Mouse (Mus musculus) regulatory T cell (primary cell): ENCODE measurements around the gene Zfp882.
"Not testable (repeated sequence)": the region's sequence is repeated elsewhere in the genome, so short reads cannot be mapped to it uniquely, and the experiment has no call there.

ENCODE experiments used
- in situ Hi-C: fragments of 300-600 bp; cut with MboI, MseI; formaldehyde crosslinking; loops from one replicate; pipeline ENCODE4 v1.15.1; 2025; ENCODE audit warnings: high pct_unique_total_duplicates

The Zfp882 gene

DNA sequence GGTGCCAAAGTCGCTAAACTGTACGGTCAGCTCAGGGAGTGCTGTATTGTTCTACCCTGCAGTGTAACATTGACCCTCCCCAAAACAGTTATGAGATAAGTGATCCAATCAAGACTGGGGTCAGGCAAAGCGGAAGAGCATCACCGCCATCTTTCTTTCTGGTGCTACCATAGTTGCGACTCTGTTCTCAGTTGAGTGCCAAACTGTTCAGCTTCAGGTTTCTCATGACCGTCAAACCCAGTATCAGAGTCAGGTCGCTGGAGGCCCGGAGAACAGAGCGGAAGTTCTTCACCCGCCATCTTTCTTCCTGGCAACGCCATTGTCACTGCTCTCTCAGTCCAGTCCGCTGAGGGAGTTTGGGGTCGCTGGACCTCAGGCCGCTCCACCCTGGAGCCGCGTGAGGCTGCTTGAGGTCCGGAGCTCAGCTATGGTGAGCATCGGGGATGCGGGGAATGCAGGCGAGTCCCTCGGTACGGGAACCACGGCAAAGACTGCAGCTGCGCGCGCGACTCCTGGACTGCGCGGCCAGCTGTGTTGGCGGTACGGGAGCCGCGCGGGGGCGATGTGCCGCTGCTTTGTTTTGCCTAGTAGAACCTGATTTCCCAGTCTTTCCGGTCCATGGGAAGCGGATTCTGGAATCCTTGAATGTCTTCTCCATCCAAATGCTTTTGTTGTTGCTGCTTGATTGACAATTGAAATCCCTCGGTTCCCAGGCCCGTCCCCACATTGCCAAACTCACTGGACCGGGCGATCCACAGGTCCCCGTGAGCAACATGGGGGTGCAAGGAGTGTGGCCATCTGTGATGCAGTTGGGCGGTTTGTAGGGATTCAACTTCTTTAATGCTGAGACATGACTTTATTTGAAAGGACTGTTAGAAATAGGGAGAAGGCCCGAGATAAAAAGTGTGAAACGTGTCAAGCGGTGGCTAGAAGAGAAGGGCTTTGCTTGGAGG, at the start of gene Zfp882, which contains the start of gene Zfp617:
Zfp882 (plus strand) TSS at position 300 of the 953 bp plus-strand sequence.
Zfp617 (plus strand) TSS at position 327 of the 953 bp plus-strand sequence.
- in situ Hi-C loops = no loop called here

DNA sequence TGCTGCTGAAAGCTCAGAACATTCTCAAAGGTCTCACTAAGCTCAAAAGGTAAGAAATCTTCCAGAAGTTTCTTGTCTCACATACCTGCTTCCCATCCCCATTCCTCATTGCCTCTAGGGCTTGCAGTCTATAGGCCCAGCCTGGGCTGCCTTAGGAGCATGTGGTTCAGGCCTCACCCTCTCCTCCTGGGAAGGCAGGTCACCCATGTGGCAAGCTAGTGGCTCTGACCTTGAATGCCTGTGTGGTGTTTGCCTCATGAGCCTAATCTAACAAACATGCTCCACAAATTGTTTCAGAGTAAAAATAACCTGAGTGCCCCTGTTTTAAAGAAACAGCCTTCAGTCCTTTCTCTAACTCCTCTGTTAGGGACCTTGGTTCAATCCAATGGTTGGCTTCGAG, 46.9 kb upstream of the Zfp882 start:
- in situ Hi-C loops = not testable (repeated sequence)

DNA sequence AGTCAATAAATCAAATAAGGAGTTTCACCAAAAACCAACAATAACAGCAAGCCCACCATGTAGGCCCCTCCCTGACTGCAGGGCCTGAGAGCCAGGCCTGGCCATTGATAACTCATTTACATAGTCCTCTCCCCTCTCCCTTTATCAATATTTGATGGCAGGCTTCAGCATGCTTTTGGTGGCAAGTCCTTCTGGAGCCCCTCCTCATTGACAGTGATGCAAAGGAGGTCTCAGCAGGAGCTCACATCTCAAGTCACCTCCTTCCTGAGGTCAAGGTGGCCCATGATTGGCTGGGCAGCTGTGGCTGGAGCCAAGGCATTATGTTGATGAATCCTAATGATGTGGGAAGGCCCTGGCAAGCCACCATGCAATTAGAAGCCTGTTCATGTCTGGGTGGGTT, 46.4 kb upstream of the Zfp882 start:
- in situ Hi-C loops = not testable (repeated sequence)

DNA sequence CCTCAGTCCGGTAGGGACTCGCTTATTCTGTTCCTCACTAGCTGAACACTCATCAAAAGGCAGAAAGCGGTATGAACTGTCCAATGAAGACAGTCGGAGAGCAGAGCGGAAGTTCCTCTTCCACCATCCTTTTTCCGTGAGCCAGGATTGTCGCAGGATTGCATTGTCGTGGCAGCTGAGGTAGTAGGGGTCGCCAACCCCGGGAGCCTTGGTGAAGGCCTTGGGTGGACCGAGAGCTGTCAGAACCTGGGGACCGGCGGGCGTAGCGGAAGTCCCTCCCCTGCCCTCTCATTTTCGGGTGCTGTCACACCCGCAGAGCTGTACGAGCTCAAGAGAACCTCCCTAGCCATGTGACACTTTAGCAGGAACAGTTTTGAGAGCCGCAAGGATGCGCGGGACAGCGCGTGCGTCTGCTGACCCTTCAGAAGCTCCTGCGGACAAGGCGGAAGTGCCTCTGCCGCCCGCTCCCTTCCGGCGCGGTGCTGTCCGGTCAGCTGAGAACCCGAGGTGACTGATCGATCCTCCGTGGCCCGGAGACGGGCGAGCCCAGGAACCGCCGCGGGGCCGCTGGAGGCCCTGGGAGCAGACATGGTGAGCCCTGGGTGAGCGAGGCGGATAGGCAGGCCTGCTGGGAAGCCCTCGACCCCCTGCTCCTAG, 26.7 kb upstream of the Zfp882 start, which contains the start of gene Zfp709:
Zfp709 (plus strand) TSS at position 402 of the 657 bp plus-strand sequence.
- in situ Hi-C loops = loop anchor here (10.0 kb wide), 2 partner anchors 63 to 143 kb away; no protein-coding TSS in a partner anchor

DNA sequence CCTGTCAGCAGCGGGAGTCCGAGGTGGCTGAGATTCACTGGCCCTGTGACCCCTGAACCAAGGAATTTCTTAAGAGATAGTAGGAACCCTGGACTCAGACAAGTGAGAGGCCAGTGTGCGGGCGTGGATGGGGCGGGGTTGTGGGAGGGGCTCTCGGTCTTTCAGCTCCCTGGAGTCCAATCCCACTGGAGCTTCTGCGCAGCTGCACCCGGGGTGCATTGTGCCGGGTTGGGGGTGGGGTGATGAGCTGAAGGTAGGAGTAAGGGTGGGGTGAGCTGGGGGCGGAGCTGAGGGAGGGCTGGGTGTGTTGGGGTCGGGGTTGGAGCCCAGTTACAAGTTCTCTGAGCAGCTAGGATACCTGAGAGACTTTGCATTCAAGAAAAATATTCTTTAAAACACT, 7.7 kb upstream of the Zfp882 start:
- in situ Hi-C loops = loop anchor here (5.0 kb wide), 1 partner anchor 873 kb away; no protein-coding TSS in a partner anchor

DNA sequence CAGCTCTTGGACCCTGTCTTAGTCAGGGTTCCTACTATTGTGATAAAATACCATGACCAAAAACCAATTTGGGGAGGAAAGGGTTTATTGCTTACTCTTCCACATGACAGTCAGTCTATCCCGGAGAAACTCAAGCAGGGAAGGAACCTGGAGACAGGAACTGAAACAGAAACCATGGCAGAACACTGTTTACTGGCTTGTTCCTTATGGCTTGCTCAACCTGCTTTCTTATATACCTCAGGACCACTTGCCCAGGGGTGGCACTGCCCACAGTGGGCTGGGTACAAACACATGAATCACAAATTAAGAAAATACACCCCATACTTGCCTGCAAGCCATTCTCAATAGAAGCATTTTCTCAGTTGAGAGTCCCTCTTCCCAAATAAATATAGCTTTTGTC, 5.3 kb upstream of the Zfp882 start:
- in situ Hi-C loops = loop anchor here (5.0 kb wide), 1 partner anchor 876 kb away; no protein-coding TSS in a partner anchor

DNA sequence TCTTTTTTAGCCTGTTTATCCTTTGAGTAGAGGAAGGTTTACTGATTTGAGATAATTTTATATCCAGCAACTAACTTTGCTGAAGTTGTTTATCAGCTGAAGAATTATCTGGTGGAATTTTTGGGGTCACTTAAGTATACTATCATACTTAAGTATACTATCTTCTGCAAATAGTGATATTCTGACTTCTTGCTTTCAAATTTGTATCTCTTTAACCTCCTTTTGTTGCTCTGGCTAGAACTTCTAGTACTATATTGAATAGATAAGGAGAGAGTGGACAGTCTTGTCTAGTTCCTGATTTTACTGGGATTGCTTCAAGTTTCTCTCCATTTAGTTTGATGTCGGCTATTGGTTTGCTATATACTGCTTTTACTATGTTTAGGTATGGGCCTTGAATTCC, 1.6 kb upstream of the Zfp882 start:
- in situ Hi-C loops = no loop called here

DNA sequence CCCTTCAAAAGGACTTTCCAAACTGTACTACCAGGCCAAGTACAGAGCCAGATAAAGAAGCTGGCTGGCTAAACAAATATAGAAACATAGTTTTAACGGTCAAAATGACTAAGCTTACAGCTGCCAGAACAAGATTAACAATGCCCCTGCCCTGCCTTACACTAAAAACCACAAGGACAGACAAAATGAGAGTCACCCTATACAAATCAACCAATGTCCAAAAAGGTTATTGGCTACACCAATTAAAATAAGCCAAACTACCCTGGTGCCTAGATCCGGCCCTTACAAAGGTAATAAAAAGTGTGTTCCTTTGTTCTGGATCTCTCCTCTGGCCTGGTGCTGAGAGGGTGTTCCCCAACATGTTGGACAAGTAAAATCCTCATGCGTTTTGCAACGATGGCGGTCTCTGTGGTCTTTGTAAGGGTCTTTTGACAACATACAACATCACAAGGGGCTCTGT, 580 bp upstream of the Zfp882 start:
- in situ Hi-C loops = no loop called here

DNA sequence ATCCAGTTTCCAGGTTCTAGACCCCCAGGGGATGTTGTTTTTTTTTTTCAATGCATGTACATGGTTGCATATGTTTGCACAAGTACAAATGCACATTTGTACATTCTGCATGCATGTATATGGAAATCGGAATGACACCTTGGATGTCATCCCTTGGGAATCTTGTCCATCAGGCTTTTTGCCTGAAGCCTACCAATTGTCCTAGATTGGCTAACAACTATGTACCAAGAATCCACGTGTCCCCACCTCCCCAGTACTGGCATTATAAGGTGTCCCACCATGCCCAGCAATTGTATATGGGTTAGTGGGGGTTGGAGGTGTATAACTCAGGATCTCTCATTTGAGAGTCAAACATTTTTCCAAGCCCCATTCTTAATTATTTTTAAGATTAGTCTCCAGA, 3.9 kb downstream of the Zfp882 start:
- in situ Hi-C loops = no loop called here

DNA sequence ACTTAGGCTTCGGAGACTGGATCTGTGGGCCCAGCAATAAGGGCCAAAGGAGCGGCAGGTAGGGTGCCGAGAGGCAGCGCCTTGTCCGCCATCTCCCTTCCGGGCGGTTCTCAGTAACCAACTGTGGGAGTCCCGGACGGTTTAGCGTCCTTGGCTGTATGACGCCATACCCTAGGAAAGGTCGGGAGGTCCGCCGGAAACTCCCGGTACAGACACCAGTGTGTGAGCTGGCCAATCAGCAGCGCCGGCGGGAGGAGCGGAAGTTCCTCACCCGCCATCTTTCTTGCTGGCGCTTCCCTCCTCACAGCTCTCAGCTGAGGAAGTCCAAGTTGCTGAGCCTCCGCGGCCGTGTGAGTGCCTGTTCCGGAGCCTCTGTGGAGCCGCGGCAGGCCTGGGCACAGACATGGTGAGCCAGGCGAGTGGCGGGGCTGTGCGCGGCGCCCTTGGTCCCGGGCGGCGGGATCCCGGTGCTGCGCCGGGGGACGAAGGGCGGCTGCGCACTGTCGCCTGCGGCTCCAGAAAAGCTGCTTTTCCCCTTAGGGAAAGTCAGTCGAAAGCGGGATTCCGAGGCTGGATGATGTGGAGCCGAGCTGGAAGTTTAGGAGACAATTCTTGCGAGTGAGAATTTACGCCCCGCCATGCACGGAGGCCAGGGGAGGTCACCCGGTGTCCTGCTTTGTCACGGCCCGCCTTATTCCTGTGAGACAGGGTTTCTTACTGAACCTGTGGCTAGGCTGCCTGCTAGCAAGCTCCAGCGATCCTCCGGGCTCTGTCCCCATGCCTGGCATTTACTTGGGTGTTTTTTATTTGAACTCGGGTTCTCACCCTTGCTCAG, 14.4 kb downstream of the Zfp882 start:
- in situ Hi-C loops = loop anchor here (10.0 kb wide), 1 partner anchor 1028 kb away; the partner anchor contains the start of genes Rpl18a and Slc5a5

DNA sequence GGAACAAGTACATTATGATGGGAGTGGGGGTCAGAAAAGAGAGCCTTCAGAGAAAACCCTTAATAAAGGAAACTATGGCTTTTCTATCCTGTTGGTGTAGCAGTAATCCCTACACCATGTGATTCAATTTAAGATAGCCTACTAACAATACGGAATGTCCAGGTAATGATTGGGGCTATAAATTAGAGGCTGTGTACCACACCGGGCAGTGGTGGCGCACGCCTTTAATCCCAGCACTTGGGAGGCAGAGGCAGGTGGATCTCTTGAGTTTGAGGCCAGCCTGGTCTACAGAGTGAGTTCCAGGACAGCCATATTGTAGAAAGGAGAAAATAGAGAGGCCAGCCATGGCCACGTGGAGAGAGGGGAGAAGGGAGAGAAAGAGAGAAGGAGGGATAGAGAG, 17.4 kb downstream of the Zfp882 start:
- in situ Hi-C loops = loop anchor here (10.0 kb wide), 1 partner anchor 1031 kb away; the partner anchor contains the start of genes Rpl18a and Slc5a5

DNA sequence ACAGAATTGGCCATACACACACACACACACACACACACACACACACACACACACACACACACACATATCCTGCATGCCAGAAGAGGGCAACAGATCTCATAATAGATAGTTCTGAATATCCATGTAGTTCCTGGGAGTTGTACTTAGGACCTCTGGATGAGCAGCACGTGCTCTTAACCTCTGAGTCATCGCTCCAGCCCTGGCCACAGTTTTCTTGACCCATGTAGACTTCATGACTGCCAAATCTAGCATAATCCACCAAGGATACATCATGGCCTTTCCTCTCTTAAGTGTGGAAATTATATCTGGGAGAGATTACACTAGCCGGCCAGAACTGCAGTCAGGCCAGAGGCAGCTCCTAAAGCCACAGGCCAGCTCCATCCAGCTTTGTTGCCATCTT, 18.1 kb downstream of the Zfp882 start:
- in situ Hi-C loops = loop anchor here (10.0 kb wide), 1 partner anchor 1032 kb away; the partner anchor contains the start of genes Rpl18a and Slc5a5

DNA sequence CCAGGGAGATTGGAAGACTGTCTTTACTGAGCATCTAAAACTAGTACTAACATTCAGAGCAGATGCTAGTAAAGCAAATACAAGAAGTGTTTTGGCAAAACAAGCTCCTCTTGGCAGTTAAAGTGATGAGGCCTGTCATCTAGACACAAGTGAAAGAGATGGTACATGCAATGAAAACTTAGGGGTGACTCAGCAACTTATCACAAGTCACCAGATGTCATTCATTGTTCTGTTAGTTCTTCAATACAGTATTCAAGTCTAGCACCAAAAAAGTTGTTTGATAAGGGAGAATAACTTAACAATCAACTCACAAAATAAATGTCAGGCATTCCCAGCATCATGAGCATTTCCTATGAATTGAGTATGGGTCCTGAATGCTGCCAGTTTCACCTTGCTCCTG, 19.4 kb downstream of the Zfp882 start:
- in situ Hi-C loops = loop anchor here (10.0 kb wide), 1 partner anchor 1033 kb away; the partner anchor contains the start of genes Rpl18a and Slc5a5

DNA sequence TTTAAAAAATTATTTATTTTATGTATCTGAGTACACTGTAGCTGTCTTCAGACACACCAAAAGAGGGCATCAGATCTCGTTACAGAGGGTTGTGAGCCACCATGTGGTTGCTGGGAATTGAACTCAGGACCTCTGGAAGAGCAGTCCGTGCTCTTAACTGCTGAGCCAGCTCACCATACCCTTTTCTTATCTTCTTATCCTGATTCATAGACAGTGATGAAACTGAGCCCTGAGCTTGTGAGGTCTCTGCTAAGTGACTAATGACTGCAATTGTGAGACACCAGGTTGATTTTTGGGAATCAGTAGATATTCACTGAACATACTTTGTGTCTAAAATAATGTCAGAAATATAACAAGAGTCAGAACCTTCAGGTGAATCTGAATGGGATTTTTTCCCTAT, 29.6 kb downstream of the Zfp882 start:
- in situ Hi-C loops = not testable (repeated sequence)

DNA sequence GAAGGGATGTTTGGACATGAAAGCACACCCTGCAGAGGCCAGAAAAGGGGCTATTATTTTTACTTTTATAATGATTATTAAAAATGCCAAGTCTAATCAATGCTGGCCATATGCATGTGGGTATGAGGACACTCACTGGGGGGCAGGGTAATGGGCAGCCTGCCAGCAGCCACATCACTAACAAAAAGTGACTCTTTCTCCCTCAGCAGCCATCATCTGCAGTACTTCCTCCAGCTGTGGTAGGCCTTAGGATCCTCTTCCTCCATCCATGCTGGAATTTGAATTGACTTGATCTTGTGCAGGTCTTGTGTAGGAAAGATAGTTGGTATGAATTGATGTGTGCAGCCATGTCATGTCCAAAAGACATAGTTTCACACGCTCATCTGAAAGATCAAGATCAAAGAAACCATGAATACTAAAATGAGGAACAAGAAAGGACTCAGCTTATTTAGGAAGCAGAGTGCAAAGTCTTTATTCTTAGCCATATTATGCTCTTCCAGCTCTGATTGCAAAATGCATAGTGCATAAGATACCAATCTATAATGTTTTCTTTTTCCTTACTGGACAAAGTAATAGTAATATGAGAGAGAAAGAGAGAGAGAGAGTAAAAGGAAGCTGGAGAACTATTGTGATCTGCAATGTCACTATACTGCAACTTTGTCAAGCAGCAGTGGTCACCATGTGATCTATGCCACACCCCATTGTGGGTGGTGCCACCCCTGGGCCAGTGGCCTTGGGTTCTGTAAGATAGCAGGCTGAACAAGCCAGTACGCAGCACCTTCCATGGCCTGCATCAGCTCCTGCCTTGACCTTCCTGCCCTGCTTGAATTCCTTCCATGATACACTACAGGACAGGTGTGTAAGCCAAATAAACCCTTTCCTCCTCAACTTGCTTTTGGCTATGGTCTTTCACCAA, 32.1 kb downstream of the Zfp882 start:
- in situ Hi-C loops = loop anchor here (10.0 kb wide), 2 partner anchors 56 to 484 kb away; partner anchors contain the start of genes Eps15l1 and Zfp709

DNA sequence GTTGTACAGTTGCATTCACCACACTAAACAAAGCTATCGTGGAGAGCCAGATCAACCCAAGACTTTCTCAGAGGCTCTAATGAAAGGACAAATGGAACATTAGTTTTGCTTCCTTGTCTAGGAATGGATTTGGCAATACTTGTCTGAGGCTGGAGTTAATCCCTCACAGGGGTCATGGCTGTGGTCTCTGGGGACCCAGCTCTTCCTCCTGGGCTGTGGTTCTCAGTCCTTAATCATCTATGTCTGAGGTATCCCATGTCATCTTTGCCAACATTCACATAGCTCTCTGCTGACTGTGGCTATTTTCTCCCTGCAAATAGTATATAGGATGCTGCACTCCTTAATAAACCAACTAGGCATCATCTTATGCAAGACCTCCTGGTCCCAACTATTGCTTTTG, 33.4 kb downstream of the Zfp882 start:
- in situ Hi-C loops = loop anchor here (10.0 kb wide), 2 partner anchors 57 to 483 kb away; partner anchors contain the start of genes Eps15l1 and Zfp709

DNA sequence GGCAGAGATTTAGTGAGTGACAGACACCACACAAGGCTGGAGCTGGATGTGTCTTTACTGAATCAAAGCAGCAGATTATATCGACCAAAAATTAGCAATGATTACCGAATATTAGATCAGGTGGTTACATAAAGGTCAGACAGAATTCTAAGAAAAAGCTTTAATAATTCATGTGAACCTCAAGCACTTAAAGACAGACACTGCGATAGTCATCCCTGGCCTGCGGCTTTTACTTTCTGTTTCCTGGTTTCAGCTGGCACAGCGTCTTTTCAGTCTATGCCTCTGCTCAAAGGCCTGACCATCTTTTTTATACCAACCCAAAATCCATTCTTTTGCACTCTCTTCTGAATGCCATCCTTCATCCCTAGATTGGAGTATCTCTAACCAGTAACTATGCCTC, 40.2 kb downstream of the Zfp882 start:
- in situ Hi-C loops = loop anchor here (10.0 kb wide), 2 partner anchors 64 to 476 kb away; partner anchors contain the start of genes Eps15l1 and Zfp709

DNA sequence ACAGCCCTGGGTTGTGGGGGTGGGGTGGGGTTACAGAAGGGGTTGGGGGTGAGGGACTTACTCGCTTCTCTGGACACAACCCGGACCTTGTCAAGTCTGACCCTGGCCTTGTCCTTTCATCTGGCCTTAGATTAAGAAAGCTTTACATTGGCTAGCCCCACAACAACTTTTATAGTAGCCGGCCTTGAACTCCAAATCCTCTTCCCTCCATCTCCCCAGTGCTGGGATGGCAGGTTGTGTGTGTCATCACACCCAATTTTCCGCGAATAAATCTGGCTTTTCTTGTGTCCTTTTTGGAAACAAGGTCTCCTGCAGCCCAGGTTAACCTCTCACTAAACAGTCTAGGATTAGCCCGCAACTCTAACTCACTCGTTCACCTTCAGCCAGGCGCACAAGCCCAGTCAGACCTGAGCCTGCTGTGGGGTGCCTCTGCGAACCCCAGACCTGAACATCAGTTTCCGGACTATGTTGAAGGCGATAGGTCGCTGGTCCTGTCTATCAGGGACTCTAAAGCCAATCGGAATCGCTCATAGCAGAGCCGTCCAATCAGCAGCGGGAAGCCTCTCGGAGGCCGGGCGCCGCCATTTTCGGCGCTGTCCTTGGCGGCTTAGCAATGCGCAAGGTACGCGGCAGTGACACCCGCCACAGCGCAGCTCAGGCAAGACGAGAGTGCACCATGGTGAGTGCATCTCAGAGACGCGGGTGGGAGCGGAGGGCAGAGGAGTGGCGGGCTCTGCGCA, 42.2 kb downstream of the Zfp882 start, which contains the start of gene Zfp961:
Zfp961 (plus strand) TSS at position 557 of the 740 bp plus-strand sequence.
- in situ Hi-C loops = no loop called here
